Mouse (Mus musculus) myocyte (in vitro differentiated cells): ENCODE results near the gene Gm45808.

ENCODE experiments used
- CEBPB ChIP-seq: IDR thresholded peaks from 2 replicates; pipeline ENCODE4 v1.6.1; 2011; ENCODE audit warnings: mild to moderate bottlenecking, moderate library complexity; ENCODE audit not compliant: poor library complexity, insufficient read depth, severe bottlenecking
- MAX ChIP-seq: IDR thresholded peaks from one replicate; pipeline ENCODE4 v1.6.1; 2011; ENCODE audit warnings: low read depth, mild to moderate bottlenecking, control low read depth
- MYOD1 ChIP-seq, 3 experiments: IDR thresholded peaks; one replicate each; pipeline ENCODE4 v1.6.1; 2011; ENCODE audit warnings: control low read depth in 2 of 3, low read depth in 2 of 3, mild to moderate bottlenecking in 2 of 3, moderate library complexity in 1 of 3; ENCODE audit not compliant: insufficient read length in 2 of 3, control insufficient read depth in 1 of 3
- MYOG ChIP-seq, 3 experiments: IDR thresholded peaks; one replicate each; pipeline ENCODE4 v1.6.1; 2011; ENCODE audit warnings: control low read depth in 2 of 3, low read depth in 2 of 3, mild to moderate bottlenecking in 2 of 3; ENCODE audit not compliant: insufficient read length in 2 of 3, control insufficient read depth in 1 of 3, insufficient read depth in 1 of 3
- POLR2A ChIP-seq: IDR thresholded peaks from one replicate; pipeline ENCODE4 v1.6.1; 2011; ENCODE audit warnings: low read depth, mild to moderate bottlenecking, control low read depth, moderate library complexity; ENCODE audit not compliant: insufficient read length
- POLR2AphosphoS2 ChIP-seq: IDR thresholded peaks from one replicate; pipeline ENCODE4 v1.6.1; 2011; ENCODE audit warnings: low read depth, control low read depth; ENCODE audit not compliant: insufficient read length
- SRF ChIP-seq: IDR thresholded peaks from one replicate; pipeline ENCODE4 v1.6.1; 2011; ENCODE audit warnings: low read depth; ENCODE audit not compliant: control insufficient read depth, insufficient read length
- TCF3 ChIP-seq: IDR thresholded peaks from one replicate; pipeline ENCODE4 v1.6.1; 2011; ENCODE audit warnings: low read depth, control low read depth; ENCODE audit not compliant: insufficient read length
- USF1 ChIP-seq: IDR thresholded peaks from one replicate; pipeline ENCODE4 v1.6.1; 2011; ENCODE audit warnings: low read depth, mild to moderate bottlenecking, control low read depth, moderate library complexity

GRCm38 (mm10) chr7:45449974-45450373 is 36.6 kb downstream of the Gm45808 start:
- no peak for TF ChIP-seq USF1
- no peak for TF ChIP-seq POLR2A
- no peak for TF ChIP-seq MYOG (IDR thresholded peaks at IDR 0.05; ENCODE audit: control insufficient read depth in 1 of 3, insufficient read depth in 1 of 3, insufficient read length in 2 of 3, low read depth in 2 of 3)
- TF ChIP-seq POLR2AphosphoS2, result no peak
- no peak for TF ChIP-seq MYOD1 (IDR thresholded peaks at IDR 0.05; ENCODE audit: control insufficient read depth in 1 of 3, insufficient read length in 2 of 3, low read depth in 2 of 3)
- no peak for TF ChIP-seq SRF
- TF ChIP-seq CEBPB, result no peak
- TF ChIP-seq TCF3, result no peak
- TF ChIP-seq MAX, result no peak
